Mouse (Mus musculus): ENCODE results near the gene Hspa1b.

DNA sequence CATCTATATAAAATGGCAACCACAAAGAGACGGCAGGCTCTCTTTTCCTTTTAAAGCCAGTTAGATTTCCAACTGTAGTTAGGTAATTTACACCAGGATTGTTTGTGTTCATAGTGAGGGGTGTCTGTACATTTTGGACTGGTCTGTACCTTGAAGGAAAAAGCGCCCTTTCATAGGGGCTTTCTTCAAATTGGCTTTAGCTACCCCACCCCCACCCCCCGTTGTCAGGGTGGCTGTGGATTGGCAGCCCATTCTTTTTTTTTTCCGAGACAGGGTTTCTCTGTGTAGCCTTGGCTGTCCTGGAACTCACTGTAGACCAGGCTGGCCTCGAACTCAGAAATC, 38.1 kb upstream of the Hspa1b start:
- TF ChIP-seq CTCF (conservative IDR thresholded peaks at IDR 0.05; ENCODE audit: insufficient read depth, insufficient read length, low read depth, low read length) (no peak), POLR2A (IDR thresholded peaks at IDR 0.05; ENCODE audit: low read depth, low read length) (no peak)

Data from kidney, adult 2 months (tissue).